Mouse (Mus musculus): Measurements from ENCODE around the gene Ccdc188. TPM values are rescaled to one million over a fixed set of nuclear protein-coding genes. Genes with fewer than 3 reads are reported as not detected.

Gene Ccdc188
- polyA plus RNA-seq, 1 experiment from 2014 or later, result not detected

GRCm38 (mm10) chr16:18229622-18230021 lies 11.9 kb downstream of the Ccdc188 start:
- H3K4me1 ChIP-seq (replicated peaks; ENCODE audit: control insufficient read depth, insufficient read depth, low read length), result peaks cover 16% of the 10 kb centered on the region
- H3K27ac ChIP-seq, result no peak overlapping the region
- ATAC-seq (ENCODE audit: low FRiP score) (no peak), DNase-seq (ENCODE audit: low spot score) (no peak)
- no peak overlapping the region for H3K9ac ChIP-seq
- WGBS, result 64% methylated on average over 11 of the region's 11 CpGs
- no peak overlapping the region for H3K4me3 ChIP-seq (replicated peaks; ENCODE audit: low read length)
- H3K9me3 ChIP-seq (ENCODE audit: control insufficient read depth, low read length), result no peaks in the 10 kb centered on the region
- peaks cover 43% of the 10 kb centered on the region for H3K36me3 ChIP-seq (replicated peaks; ENCODE audit: control insufficient read depth, insufficient read depth)
- H3K27me3 ChIP-seq (ENCODE audit: control insufficient read depth, insufficient read depth, low read length), result no peaks in the 10 kb centered on the region
- no peak overlapping the region for H3K4me2 ChIP-seq (replicated peaks)

- no peaks in the 10 kb centered on the region for H3K27me3 ChIP-seq (ENCODE audit: control insufficient read depth, insufficient read depth, low read length)
- no peak overlapping the region for H3K9ac ChIP-seq
- no peak overlapping the region for H3K27ac ChIP-seq
- peaks cover 33% of the 10 kb centered on the region for H3K36me3 ChIP-seq (replicated peaks; ENCODE audit: control insufficient read depth, insufficient read depth)
- H3K4me3 ChIP-seq (replicated peaks; ENCODE audit: low read length), result no peak overlapping the region
- DNase-seq (ENCODE audit: low spot score), result no peak
- WGBS, result 94% methylated on average over 6 of the region's 6 CpGs
- no peak for ATAC-seq (ENCODE audit: low FRiP score)
- H3K9me3 ChIP-seq (ENCODE audit: control insufficient read depth, low read length), result no peaks in the 10 kb centered on the region
- peaks cover 16% of the 10 kb centered on the region for H3K4me1 ChIP-seq (replicated peaks; ENCODE audit: control insufficient read depth, insufficient read depth, low read length)
- H3K4me2 ChIP-seq (replicated peaks), result no peak overlapping the region
These were observed 12.9 kb downstream of the Ccdc188 start for GRCm38 (mm10) chr16:18230617-18231016.

DNA sequence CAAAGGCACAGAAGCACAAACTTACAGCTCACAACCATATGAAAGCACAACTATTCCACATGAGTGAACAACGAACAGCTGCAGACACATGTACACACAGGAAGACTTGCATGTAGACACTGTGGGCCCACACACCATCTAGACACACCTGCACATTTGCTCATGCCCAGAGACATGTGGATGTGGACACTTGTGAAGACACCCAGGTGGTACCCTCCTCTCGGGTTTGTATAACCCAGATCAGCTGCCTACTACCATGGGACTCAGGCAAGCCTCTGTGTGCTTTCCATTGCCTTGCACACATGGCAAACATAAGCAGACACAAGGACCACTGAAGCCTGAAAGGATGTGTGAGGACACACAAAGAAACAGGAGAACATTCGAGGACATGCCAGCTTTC lies 13.4 kb downstream of the Ccdc188 start:
- Histone ChIP-seq H3K27ac (no peak overlapping the region), H3K4me3 (replicated peaks; ENCODE audit: low read length) (no peak overlapping the region), H3K9ac (no peak overlapping the region), H3K36me3 (replicated peaks; ENCODE audit: control insufficient read depth, insufficient read depth) (peaks cover 29% of the 10 kb centered on the region), H3K4me2 (replicated peaks) (no peak overlapping the region), H3K4me1 (replicated peaks; ENCODE audit: control insufficient read depth, insufficient read depth, low read length) (peaks cover 20% of the 10 kb centered on the region), H3K27me3 (ENCODE audit: control insufficient read depth, insufficient read depth, low read length) (no peaks in the 10 kb centered on the region), H3K9me3 (ENCODE audit: control insufficient read depth, low read length) (no peaks in the 10 kb centered on the region)
- DNase-seq (ENCODE audit: low spot score) (no peak), ATAC-seq (ENCODE audit: low FRiP score) (no peak)
- WGBS, result 88% methylated on average over 3 of the region's 3 CpGs

- no peak for ATAC-seq (ENCODE audit: low FRiP score)
- H3K9me3 ChIP-seq (ENCODE audit: control insufficient read depth, low read length), result no peaks in the 10 kb centered on the region
- no peak overlapping the region for H3K27ac ChIP-seq
- no peak overlapping the region for H3K9ac ChIP-seq
- no peak for DNase-seq (ENCODE audit: low spot score)
- H3K4me3 ChIP-seq (replicated peaks; ENCODE audit: low read length), result no peak overlapping the region
- no peaks in the 10 kb centered on the region for H3K27me3 ChIP-seq (ENCODE audit: control insufficient read depth, insufficient read depth, low read length)
- WGBS, result 94% methylated on average over 4 of the region's 4 CpGs
- peaks cover 25% of the 10 kb centered on the region for H3K36me3 ChIP-seq (replicated peaks; ENCODE audit: control insufficient read depth, insufficient read depth)
- no peak overlapping the region for H3K4me2 ChIP-seq (replicated peaks)
- peaks cover 23% of the 10 kb centered on the region for H3K4me1 ChIP-seq (replicated peaks; ENCODE audit: control insufficient read depth, insufficient read depth, low read length)
These were observed 13.8 kb downstream of the Ccdc188 start for GRCm38 (mm10) chr16:18231451-18231850.

- H3K4me2 ChIP-seq (replicated peaks), result peak overlapping the region; percentile 82
- H3K36me3 ChIP-seq (replicated peaks; ENCODE audit: control insufficient read depth, insufficient read depth), result peaks cover 20% of the 10 kb centered on the region
- H3K4me1 ChIP-seq (replicated peaks; ENCODE audit: control insufficient read depth, insufficient read depth, low read length), result peaks cover 23% of the 10 kb centered on the region
- no peaks in the 10 kb centered on the region for H3K9me3 ChIP-seq (ENCODE audit: control insufficient read depth, low read length)
- H3K9ac ChIP-seq, result 0 out of 2 replicates have a peak overlapping the region, but pooled peaks have one; percentile 87
- ATAC-seq (ENCODE audit: low FRiP score), result no peak
- peak overlapping the region; percentile 88; the same call in 1 of the 2 replicates for H3K4me3 ChIP-seq (replicated peaks; ENCODE audit: low read length)
- no peaks in the 10 kb centered on the region for H3K27me3 ChIP-seq (ENCODE audit: control insufficient read depth, insufficient read depth, low read length)
- WGBS, result 62% methylated on average over 1 of the region's 1 CpGs
- DNase-seq (ENCODE audit: low spot score), result no peak
- H3K27ac ChIP-seq, result no peak overlapping the region
These were observed 15.8 kb downstream of the Ccdc188 start for GRCm38 (mm10) chr16:18233451-18233850.

GRCm38 (mm10) chr16:18233919-18234670 lies 16.4 kb downstream of the Ccdc188 start:
- Histone ChIP-seq H3K36me3 (replicated peaks; ENCODE audit: control insufficient read depth, insufficient read depth) (peaks cover 23% of the 10 kb centered on the region), H3K4me2 (replicated peaks) (peak overlapping the region; percentile 82), H3K27ac (peak overlapping the region; percentile 92), H3K4me1 (replicated peaks; ENCODE audit: control insufficient read depth, insufficient read depth, low read length) (peaks cover 23% of the 10 kb centered on the region), H3K27me3 (ENCODE audit: control insufficient read depth, insufficient read depth, low read length) (no peaks in the 10 kb centered on the region), H3K4me3 (replicated peaks; ENCODE audit: low read length) (peak overlapping the region; percentile 88), H3K9me3 (ENCODE audit: control insufficient read depth, low read length) (no peaks in the 10 kb centered on the region), H3K9ac (peak overlapping the region; percentile 87)
- DNase-seq (ENCODE audit: low spot score) (no peak), ATAC-seq (ENCODE audit: low FRiP score) (0 out of 2 replicates have a peak, but pooled peaks have one; percentile 1)
- 23% methylated on average over 13 of the region's 13 CpGs for WGBS

DNA sequence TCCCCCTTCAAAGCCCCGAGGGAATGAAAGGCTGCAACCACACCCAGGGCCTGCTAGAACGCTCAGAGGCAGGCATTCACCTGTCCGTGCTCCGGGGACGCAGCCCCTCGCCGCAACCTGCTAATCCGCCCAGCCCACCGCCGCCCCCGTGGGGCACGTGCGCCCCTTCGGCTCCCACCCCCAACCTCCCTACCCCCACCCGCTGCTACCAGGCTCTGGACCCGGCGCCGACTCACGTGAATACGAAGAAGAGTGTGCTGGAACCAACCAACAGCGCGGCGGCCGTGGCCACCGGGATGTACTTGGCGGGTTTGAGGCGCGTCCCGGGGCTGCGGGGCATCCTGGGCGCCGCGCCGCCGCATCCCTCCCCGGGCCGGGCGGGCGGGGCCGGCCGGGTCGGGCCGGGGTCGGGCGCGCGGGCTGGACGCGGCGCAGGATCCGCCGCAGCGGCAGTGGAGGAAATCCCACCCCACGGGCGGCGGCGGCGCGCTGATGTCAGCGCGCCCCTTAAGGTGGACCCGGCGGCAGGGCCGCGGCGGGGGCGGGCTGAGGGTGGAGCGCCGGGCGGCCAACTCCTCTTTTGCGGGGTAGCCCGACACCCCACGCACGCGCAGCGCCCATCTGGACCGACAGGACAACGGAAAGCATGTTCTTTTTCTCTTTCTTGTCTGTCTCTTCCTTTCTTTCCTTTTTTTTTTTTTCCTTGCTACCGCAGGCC lies 17.2 kb downstream of the Ccdc188 start, which contains the start of gene Zdhhc8:
TSS of gene Zdhhc8 (minus strand) at position 466 of the 718 bp plus-strand sequence.
- DNase-seq (ENCODE audit: low spot score) (peak; percentile 80), ATAC-seq (ENCODE audit: low FRiP score) (peak; percentile 86)
- Histone ChIP-seq H3K9me3 (ENCODE audit: control insufficient read depth, low read length) (no peaks in the 10 kb centered on the region), H3K36me3 (replicated peaks; ENCODE audit: control insufficient read depth, insufficient read depth) (peaks cover 27% of the 10 kb centered on the region), H3K4me1 (replicated peaks; ENCODE audit: control insufficient read depth, insufficient read depth, low read length) (peaks cover 22% of the 10 kb centered on the region), H3K27ac (peak within 1 kb of the TSS; percentile 92), H3K4me2 (replicated peaks) (peak within 1 kb of the TSS; percentile 82), H3K9ac (peak within 1 kb of the TSS; percentile 87), H3K27me3 (ENCODE audit: control insufficient read depth, insufficient read depth, low read length) (no peaks in the 10 kb centered on the region), H3K4me3 (replicated peaks; ENCODE audit: low read length) (peak within 1 kb of the TSS; percentile 88)
- under 1% methylated on average over 59 of the region's 79 CpGs for WGBS

DNA sequence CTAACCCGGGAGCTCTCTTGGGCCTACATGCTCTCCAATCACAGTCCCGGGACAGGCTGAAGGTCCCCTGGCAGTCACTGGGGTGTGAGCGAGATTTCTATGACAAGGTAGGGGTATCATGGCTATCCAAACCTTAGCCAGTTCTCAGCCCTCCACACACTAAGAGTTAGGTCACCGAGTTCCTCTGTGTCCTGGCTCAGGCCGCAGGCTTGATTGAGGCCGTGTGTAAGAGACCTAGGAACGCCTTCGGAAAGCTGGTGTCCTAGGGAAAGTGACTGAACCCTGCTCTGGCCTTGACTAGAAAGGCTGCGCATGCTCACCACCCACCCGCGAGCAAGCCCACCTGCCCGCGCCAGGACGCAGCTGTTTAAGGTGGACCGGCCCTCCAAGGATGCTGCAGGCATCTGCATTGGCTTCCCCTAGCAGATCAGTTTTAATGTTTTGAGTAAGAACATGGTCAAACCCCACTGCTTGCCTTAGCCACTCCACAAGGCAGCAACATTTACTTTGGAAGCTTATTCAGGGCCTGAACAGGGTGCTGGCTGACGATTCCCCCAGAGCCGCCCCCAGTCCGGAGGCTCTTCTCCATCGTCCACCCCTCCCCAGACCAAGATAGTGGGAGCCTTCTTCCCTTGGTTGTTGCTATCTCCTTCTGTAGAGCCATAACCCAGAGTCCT lies 17.8 kb downstream of the Ccdc188 start:
- Histone ChIP-seq H3K36me3 (replicated peaks; ENCODE audit: control insufficient read depth, insufficient read depth) (peaks cover 34% of the 10 kb centered on the region), H3K9me3 (ENCODE audit: control insufficient read depth, low read length) (no peaks in the 10 kb centered on the region), H3K27me3 (ENCODE audit: control insufficient read depth, insufficient read depth, low read length) (no peaks in the 10 kb centered on the region), H3K4me1 (replicated peaks; ENCODE audit: control insufficient read depth, insufficient read depth, low read length) (peaks cover 20% of the 10 kb centered on the region), H3K27ac (peak overlapping the region; percentile 92), H3K4me3 (replicated peaks; ENCODE audit: low read length) (peak overlapping the region; percentile 88), H3K9ac (peak overlapping the region; percentile 87), H3K4me2 (replicated peaks) (peak overlapping the region; percentile 82)
- WGBS, result 5% methylated on average over 19 of the region's 19 CpGs
- DNase-seq (ENCODE audit: low spot score) (peak; percentile 78), ATAC-seq (ENCODE audit: low FRiP score) (peak; percentile 83)
